Mouse (Mus musculus) adrenal gland, adult (tissue): ENCODE data around the gene Elf5.

Source experiments
- DNase-seq, 2 experiments: peaks; one replicate each; pipeline ENCODE4 v3.0.0; 2022 to 2023; ENCODE audit warnings: low spot score in 1 of 2; ENCODE audit not compliant: inconsistent age in 2 of 2

The Elf5 gene

GRCm38 (mm10) chr2:103432695-103433275 is 21.3 kb downstream of the Elf5 start:
- peak in 1 of 2 experiments; percentile 78 for DNase-seq

DNA sequence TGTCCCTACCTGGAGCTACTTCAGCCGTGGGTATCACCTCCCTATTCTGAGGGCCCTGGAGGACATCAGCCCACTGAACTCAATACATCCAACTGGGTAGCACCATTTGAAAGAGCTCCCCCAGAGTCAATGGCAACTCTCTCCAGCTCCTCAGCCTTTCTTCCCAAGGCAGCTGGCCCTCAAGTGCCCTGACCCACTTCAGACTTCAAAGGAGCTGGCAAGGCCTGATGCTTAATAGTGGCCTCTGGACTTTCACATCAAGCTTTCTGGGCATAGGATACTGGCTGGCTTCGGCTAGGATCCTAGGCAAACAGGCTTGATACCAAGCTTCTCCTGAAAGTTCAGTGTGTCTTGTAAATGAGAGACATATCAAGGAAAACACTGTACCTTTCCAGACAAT is 23.6 kb downstream of the Elf5 start:
- peak in 1 of 2 experiments; percentile 61 for DNase-seq

- DNase-seq, result no peak
Observed at GRCm38 (mm10) chr2:103436534-103436933, 25.0 kb downstream of the Elf5 start.

GRCm38 (mm10) chr2:103439071-103439622 is 27.7 kb downstream of the Elf5 start:
- DNase-seq, result no peak

- DNase-seq, result peak; percentile 73 to 91
Observed at GRCm38 (mm10) chr2:103439710-103440109, 28.2 kb downstream of the Elf5 start.

DNA sequence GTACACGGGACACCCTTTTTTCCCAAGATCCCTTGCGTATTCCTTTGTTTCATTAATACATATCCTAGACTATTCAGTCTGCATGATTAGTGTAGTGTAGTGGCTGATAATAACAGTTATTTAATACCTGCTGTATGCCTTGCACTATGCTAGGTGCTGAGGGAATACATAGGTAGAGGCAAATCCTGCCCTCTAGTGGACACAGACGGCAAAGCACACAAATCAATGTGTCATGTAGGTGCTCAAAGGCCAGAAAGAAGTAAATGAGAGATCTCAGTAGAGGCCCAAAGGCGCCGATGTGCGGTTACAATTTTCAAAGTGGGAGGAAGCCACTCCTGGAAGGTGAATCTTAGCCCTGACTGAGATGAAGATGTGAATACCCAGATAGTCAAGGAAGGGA is 34.3 kb downstream of the Elf5 start:
- peak; percentile 20 to 78 for DNase-seq

DNA sequence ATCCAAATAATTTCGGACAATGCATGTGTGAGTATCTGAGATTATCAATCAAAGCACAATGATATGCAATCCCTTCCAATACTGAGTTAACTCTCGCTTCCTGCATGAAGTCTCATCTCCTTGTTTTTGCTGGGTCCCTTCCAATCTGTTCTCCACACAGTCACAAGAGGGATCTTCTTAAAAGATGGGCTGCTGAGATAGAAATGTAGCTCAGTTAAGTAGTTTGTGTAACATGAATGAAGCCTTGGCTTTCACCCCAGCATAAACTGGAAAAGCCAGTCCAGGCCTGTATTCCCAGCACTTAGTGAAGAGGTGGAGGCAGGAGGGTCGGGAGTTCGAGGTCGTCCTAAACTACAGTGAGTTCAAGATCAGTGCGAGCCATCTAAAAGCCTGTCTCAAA is 34.8 kb downstream of the Elf5 start:
- DNase-seq, result no peak

DNA sequence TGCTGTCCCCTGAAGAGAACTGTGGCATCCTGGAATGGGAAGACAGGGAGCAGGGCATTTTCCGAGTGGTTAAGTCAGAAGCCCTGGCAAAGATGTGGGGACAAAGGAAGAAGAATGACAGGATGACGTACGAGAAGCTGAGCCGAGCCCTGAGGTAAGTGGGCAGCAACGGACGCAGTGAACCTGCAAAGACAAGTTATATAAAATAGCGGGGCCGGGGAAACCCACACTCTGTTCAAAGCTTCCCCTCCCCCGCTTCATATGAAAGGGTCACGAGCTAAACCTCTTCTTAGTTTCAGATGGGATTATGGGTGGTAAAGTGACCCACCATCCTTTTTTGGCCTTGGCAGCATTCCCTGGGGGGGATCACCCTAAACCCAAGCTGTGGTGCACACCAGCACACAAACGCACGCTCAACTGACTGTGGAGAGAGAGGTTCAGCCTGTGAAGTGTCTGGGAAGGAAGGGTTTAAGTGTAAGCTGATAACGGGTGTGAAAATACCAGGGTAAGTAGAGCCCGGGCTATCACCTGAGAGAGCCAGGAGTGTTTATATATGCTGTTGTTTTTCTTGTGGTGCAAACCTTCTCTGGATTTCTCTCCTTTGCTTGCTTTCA is 37.6 kb downstream of the Elf5 start:
- DNase-seq, result peak in 1 of 2 experiments; percentile 18

GRCm38 (mm10) chr2:103449813-103450212 is 38.3 kb downstream of the Elf5 start:
- DNase-seq, result no peak

DNA sequence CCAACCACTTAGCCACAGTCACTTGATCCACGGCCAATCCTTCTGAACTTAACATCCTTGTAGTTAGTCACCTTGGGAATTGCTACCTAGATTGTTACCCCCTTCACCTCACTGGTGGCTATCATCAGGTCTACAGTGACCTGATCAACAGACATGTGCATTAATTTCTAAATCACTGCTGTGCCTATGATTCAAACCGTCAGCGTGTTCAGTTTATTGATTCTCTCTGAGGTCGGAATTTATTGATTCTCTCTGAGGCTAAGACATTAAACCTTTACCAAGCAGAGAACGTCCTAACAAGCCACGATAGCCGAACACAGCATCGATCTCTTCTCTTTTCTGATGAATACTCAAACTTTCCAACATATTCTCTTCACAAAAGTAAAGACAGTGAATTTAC is 38.8 kb downstream of the Elf5 start:
- DNase-seq, result no peak

DNA sequence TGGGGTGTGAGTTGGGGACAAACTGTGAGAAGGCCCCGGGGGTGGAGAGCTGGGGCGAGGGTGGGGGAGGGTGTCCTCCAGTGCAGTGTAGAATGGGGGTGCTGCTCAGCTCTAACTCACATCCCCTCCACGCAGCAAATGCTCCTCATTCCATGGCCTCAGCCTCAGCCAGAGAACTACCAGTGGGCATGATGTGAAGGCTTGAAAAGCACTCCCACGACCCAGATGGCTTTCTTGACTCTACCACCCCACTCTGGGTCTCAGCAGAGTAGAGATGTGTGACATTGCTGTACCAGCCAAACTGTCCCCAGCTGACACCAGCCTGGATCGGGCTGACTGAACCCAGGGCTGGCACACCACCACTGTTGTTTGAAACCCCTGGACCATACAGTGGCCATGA is 41.1 kb downstream of the Elf5 start:
- no peak for DNase-seq

DNA sequence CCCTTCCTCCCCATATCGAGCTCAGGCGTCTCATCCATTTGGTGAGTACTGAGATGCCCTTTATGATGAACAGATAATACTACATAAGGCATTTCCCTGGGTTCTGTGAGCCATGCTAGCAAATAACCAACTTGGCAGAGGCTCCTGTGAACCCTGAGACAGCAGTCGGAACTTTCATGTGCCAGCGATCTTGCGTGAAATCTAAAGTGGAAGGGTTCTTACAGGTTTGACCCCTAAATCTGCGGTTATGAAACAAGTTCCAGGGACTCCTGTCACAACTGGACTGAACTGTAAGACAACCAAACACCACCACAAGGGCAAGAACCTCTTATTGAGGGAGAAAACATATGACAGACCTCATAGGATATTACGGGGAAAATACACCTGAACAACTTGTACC is 44.3 kb downstream of the Elf5 start:
- DNase-seq, result no peak

GRCm38 (mm10) chr2:103456646-103457045 is 45.2 kb downstream of the Elf5 start:
- peak; percentile 72 to 92 for DNase-seq

DNA sequence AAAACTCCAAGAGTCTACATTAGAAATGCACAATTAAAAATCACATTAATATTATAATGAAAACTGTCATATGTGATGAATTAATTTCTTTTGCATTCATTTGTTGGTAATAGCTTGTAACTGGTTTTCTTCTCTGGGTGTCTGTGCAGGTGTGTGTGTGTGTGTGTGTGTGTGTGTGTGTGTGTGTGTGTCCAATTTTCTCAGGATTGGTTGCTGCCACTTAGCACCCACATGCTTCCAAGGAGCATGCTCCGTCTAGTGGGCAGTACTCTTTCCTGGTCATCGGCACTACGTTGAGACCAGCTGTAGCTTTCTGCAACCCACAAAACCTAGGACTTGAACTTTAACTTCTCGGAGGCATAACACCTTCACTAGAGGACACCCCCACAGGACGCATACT is 45.6 kb downstream of the Elf5 start:
- no peak for DNase-seq

- peak in 1 of 2 experiments; percentile 50 for DNase-seq
Observed at GRCm38 (mm10) chr2:103457628-103458027, 46.1 kb downstream of the Elf5 start.

DNA sequence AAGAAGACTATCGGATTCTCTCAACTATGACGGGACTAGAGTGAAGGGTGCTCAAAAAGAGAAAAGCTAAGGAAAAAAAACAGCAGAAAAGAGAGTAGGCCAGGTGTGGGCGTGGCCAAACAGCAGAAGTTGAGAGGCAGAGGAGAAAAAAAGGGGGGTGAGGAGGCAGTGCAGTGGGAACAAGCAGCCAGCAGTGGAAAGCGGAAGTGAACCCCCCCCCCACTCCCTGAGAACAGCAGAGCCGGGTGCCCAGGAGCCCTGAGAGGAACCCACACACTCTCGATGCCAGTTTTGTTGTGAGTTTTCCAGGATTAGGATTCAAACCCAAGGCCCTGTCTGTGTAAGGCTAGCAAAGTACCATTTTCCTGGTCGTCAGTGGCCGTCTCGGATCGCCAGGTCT is 47.6 kb downstream of the Elf5 start:
- no peak for DNase-seq

DNA sequence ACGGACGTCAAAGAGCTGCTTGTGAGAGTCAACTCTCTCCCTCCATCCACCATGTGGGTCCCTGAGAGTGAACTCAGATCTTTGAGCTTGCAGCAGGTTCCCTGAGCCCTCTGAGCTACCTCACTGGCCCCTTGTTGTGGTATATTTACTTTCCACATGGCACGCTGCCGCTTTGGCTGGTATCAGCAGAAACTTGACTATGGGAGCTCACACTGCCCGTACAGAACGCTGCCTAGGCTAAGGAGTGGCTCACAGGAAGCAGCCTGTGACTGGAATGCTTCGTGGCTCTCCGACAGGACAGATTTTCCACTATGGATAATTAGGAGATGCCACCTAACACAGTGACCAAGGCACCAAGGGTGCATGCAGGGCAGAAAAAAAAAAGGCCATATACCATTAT is 49.7 kb downstream of the Elf5 start:
- DNase-seq, result no peak

GRCm38 (mm10) chr2:103461743-103462142 is 50.3 kb downstream of the Elf5 start:
- no peak for DNase-seq

DNA sequence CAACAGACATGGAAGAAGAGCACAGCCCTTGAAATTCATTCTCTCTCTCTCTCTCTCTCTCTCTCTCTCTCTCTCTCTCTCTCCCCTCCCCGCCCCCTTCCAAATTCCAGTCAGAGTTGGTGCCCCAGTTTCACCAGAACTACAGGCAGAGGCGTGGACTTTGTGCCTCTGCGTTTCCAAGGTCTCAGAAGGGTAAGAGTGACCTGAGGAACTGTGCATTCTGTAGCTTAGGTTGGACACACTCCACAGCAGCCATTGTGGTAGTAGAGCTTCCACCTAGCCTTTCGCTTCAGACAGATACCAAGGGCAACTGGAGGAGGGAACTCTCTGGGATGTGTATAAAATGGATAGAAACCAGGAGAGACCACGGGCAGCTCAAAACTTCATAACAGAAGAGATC is 51.3 kb downstream of the Elf5 start:
- DNase-seq, result no peak

DNA sequence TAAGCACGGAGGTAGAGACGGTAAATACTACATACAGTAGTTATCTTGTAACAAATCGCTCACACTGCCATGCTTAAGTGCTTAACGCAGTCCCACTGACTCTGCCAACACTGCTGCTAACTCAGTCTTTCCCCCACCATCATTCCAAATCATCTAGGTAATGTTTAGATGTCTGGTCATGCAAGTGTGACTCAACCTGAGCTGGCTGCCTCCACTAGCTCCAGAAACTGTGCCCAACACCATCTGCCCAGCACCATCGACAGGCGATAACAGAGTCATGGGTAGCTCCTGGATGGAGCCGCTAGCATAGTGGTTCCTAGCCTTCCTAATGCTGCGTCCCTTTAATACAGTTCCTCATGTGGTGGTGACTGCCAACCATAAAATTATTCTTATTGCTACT is 53.0 kb downstream of the Elf5 start:
- no peak for DNase-seq

DNA sequence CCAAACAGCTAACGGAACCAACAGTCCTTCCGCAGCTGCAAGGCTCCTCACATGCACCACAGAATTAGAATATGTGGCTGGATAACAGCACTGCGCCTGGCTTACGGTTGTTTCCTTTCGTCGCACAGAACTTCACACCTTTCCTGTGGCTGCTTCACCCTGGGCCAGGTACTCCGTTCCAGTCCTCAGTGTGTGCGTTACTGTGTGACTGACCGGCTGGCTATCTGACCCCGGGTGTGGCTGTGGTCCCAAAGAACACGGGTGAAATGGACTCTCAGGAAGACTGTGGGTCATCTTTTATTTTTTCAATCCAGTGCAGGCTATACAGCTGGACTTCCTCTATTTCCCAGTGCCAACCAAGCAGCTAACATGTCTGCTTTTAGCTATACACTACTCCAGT is 53.9 kb downstream of the Elf5 start:
- DNase-seq, result no peak

GRCm38 (mm10) chr2:103466272-103466671 is 54.8 kb downstream of the Elf5 start:
- DNase-seq, result no peak
